Mouse (Mus musculus): ENCODE results near the gene Pcsk5. TPM values are rescaled to one million over a fixed set of nuclear protein-coding genes. Genes with fewer than 3 reads are reported as not detected.

Gene Pcsk5
- polyA plus RNA-seq, 1 experiment from 2014 or later = 12.6 TPM

DNA sequence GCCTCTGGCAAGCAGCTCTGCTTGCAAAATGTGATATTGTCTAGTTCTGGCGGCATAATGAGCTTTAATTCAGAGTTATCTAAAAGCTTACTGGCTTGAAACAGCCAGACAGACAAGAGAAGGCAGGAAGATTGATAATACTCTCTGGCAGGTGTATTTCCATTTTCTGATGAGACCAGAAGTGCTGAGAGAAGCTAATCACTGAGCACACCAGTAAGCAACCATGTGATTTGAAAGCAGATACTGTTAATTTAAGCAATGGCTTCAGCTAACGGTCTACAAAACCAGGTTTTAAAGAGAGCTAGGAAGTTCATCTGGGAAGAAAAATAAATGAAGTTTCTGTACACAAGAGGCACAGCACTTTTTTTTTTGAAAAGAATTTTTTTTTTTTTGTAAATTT lies 237.1 kb downstream of the Pcsk5 start:
- H3K9ac ChIP-seq = no peak overlapping the region
- 0 out of 2 replicates have a peak overlapping the region, but pooled peaks have one; percentile 9 for H3K27ac ChIP-seq (replicated peaks)
- H3K4me3 ChIP-seq = no peak overlapping the region
- ATAC-seq (ENCODE audit: low FRiP score, low read depth) = peak; percentile 8; the same call in 1 of the 2 replicates
- no peaks in the 10 kb centered on the region for H3K9me3 ChIP-seq
- 37% methylated on average over 2 of the region's 2 CpGs for WGBS
- no peak overlapping the region for H3K4me2 ChIP-seq
- no peaks in the 10 kb centered on the region for H3K27me3 ChIP-seq
- H3K4me1 ChIP-seq (replicated peaks) = peaks cover 8% of the 10 kb centered on the region; the same call in 1 of the 2 replicates
- H3K36me3 ChIP-seq = no peaks in the 10 kb centered on the region

DNA sequence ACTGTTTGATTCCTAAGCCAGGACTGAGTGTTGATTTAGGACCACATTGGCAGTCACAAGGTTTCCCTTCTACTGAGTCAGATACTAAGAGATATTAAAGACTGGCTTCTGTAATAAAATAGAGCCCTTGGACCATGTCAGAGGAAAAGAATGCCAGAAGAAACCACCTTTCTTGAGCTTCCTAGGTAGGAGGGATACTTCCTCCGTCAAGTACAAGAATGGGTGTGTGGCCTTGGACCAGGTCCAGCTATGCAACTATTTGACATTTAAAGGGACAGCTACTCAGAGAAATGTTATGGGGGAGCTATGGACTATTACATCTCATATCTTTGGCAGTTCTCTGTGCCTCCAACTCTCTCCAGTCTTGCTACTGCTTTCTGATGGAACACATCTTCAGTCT lies 244.6 kb downstream of the Pcsk5 start:
- no peaks in the 10 kb centered on the region for H3K9me3 ChIP-seq
- no peak overlapping the region for H3K4me2 ChIP-seq
- no peak overlapping the region for H3K4me3 ChIP-seq
- no peak overlapping the region for H3K27ac ChIP-seq (replicated peaks)
- peaks cover 5% of the 10 kb centered on the region; the same call in 1 of the 2 replicates for H3K4me1 ChIP-seq (replicated peaks)
- WGBS = 40% methylated on average over 1 of the region's 1 CpGs
- no peaks in the 10 kb centered on the region for H3K27me3 ChIP-seq
- no peak overlapping the region for H3K9ac ChIP-seq
- ATAC-seq (ENCODE audit: low FRiP score, low read depth) = no peak
- no peaks in the 10 kb centered on the region for H3K36me3 ChIP-seq

DNA sequence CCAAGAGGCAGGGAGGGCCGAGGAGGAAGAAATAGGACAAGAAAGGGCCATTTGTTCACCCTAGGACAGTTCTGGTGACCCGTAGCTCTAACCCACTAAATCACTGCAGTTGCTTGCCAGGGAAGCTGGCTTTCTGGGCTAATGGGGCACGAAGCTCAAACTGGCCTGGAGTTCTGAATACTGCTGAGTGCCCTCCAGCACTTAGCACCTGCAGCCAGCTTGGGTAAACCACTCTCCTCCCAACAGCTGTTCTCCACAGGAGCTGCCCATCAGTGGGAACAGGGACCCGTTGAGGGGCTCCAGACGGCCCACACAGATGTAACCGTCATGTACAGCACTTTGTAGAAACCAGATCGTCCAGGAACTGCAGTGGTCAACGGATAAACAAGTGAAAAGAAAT lies 246.1 kb downstream of the Pcsk5 start:
- Histone ChIP-seq H3K27ac (replicated peaks) (no peak overlapping the region), H3K36me3 (no peaks in the 10 kb centered on the region), H3K4me2 (no peak overlapping the region), H3K4me3 (no peak overlapping the region), H3K9ac (no peak overlapping the region), H3K27me3 (no peaks in the 10 kb centered on the region), H3K9me3 (no peaks in the 10 kb centered on the region), H3K4me1 (replicated peaks) (peaks cover 5% of the 10 kb centered on the region; the same call in 1 of the 2 replicates)
- WGBS = 36% methylated on average over 8 of the region's 8 CpGs
- ATAC-seq (ENCODE audit: low FRiP score, low read depth) = peak; percentile 85

DNA sequence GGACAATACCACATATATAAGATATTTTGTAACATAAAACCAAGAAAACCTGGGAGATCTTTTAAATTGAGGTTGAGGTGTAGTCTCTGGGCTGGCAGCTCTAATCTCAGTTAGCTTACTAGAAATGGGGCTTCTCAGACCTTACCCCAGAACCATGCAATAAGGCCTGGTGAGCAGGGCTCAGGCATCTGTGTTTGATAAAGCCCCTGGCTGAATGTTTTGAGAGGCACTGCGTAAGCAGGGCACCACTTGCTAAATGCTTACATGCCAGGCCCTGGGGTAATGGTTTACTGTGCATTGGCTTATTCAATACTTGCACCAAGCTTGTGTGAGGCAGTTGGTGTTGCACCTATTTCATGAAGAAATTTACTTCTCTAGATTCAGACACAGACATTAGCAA lies 247.1 kb downstream of the Pcsk5 start:
- H3K4me2 ChIP-seq = no peak overlapping the region
- H3K36me3 ChIP-seq = no peaks in the 10 kb centered on the region
- no peak overlapping the region for H3K9ac ChIP-seq
- H3K9me3 ChIP-seq = no peaks in the 10 kb centered on the region
- no peak overlapping the region for H3K27ac ChIP-seq (replicated peaks)
- H3K4me1 ChIP-seq (replicated peaks) = peaks cover 5% of the 10 kb centered on the region; the same call in 1 of the 2 replicates
- no peaks in the 10 kb centered on the region for H3K27me3 ChIP-seq
- H3K4me3 ChIP-seq = no peak overlapping the region
- WGBS = 73% methylated on average over 1 of the region's 1 CpGs
- ATAC-seq (ENCODE audit: low FRiP score, low read depth) = no peak

DNA sequence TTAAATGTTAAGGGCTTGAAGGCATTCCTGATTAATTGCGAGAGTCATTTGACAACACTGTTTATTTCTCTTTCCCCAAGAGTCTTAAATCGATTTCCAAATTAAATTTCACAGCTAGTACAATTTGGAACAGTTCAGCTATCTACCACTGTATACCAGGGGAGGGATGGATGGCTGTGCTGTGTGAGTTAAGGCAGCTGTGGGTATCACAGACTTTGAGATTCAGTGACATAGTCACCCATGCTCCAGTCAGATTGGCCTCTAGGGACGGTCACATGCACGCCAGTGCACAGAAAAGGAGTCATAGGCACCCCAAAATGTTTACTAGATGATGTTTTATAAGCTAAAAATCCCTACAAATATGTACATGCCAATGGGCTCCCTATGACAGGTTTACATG lies 260.0 kb downstream of the Pcsk5 start:
- Histone ChIP-seq H3K4me1 (replicated peaks) (no peaks in the 10 kb centered on the region), H3K36me3 (no peaks in the 10 kb centered on the region), H3K9ac (no peak overlapping the region), H3K27me3 (no peaks in the 10 kb centered on the region), H3K4me3 (no peak overlapping the region), H3K27ac (replicated peaks) (no peak overlapping the region), H3K4me2 (no peak overlapping the region), H3K9me3 (no peaks in the 10 kb centered on the region)
- 82% methylated on average over 4 of the region's 4 CpGs for WGBS
- no peak for ATAC-seq (ENCODE audit: low FRiP score, low read depth)

DNA sequence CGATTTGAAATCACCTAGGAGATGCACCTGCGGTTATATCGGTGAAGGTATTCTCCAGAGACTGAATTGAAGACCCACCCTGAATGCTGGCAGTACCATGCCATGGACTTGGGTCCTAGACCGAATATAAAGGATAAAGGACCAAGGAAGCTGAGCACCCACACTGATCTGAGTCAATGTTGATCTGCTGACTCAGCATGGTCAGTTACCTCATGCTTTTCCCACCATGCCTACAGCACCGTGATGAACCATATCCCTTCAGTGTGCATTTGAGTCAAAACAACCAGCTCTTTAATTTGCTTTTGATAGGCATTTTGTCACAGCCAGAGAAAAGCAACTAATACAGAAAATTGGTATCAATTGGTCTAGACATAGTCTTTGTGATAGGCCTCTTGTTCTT lies 262.9 kb downstream of the Pcsk5 start:
- ATAC-seq (ENCODE audit: low FRiP score, low read depth) = no peak
- no peaks in the 10 kb centered on the region for H3K4me1 ChIP-seq (replicated peaks)

DNA sequence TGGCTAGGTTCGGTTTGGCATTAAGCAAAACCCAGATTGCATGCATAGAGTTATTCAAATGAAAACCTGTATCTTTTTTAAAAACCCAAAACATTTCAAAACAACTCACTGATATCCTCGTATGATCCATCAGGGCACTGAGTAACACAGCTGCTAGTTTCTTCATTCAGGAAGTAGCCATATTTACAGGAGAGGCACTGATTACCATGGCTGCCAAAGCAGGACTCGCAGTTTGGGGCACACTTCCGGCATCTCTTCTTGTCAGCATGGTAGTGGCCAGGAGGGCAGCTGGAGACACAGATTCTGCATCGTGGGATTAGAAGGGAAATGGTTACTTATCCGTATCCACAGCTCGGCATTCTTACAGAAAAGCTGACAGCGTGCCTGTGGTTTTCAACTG lies 265.1 kb downstream of the Pcsk5 start:
- no peaks in the 10 kb centered on the region for H3K36me3 ChIP-seq
- no peak overlapping the region for H3K27ac ChIP-seq (replicated peaks)
- no peak for ATAC-seq (ENCODE audit: low FRiP score, low read depth)
- H3K4me3 ChIP-seq = no peak overlapping the region
- H3K9ac ChIP-seq = no peak overlapping the region
- WGBS = 94% methylated on average over 8 of the region's 8 CpGs
- no peaks in the 10 kb centered on the region for H3K4me1 ChIP-seq (replicated peaks)
- H3K27me3 ChIP-seq = no peaks in the 10 kb centered on the region
- H3K9me3 ChIP-seq = no peaks in the 10 kb centered on the region
- H3K4me2 ChIP-seq = no peak overlapping the region

More for the DNA sequence above, 262.9 kb downstream of the Pcsk5 start:
- Histone ChIP-seq H3K36me3 (no peaks in the 10 kb centered on the region), H3K4me2 (no peak overlapping the region), H3K4me3 (no peak overlapping the region), H3K27me3 (no peaks in the 10 kb centered on the region), H3K9ac (no peak overlapping the region), H3K9me3 (no peaks in the 10 kb centered on the region), H3K27ac (replicated peaks) (no peak overlapping the region)
- WGBS = 97% methylated on average over 5 of the region's 5 CpGs

DNA sequence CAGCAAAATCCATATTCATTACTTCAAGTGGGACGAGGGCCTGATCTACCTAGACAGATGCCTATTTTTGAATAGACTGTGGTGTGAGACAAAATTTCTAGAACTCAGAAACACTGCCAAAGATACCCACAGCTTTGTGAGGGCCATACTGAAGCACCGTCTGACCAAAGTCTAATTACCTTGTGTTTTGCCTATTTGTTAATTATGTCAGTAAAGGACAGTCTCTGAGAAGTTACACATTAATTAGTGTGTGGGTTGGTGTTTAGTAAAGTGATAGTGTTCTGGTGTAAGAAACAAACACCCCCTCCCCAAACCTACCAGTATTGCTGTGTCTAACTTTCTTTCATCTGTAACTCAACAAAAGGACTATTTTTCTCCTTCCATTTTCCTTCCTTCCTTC lies 266.5 kb downstream of the Pcsk5 start:
- Histone ChIP-seq H3K36me3 (no peaks in the 10 kb centered on the region), H3K4me1 (replicated peaks) (no peaks in the 10 kb centered on the region), H3K4me2 (no peak overlapping the region), H3K4me3 (no peak overlapping the region), H3K27ac (replicated peaks) (no peak overlapping the region), H3K27me3 (no peaks in the 10 kb centered on the region), H3K9ac (no peak overlapping the region), H3K9me3 (no peaks in the 10 kb centered on the region)
- ATAC-seq (ENCODE audit: low FRiP score, low read depth) = no peak
- WGBS = 93% methylated on average over 2 of the region's 2 CpGs

DNA sequence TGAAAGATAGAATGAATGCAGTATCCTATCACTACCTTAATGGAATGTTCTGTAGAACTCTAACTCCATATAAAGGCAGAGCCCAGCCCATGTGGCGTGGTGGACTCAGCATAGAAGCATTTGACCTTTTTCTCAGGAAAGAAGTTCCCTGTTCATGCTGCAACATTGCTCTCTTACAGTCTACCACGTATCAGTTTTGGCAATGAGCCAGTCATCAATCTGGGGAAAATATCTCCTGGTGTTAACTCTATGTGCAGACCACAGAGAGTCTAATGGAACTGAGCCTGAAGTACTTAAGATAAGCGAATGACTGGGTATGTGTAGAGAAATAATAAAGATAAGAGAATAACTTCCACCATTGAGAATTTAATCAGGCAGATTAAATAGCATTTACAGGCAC lies 270.2 kb downstream of the Pcsk5 start:
- no peak overlapping the region for H3K4me3 ChIP-seq
- WGBS = 58% methylated on average over 3 of the region's 3 CpGs
- H3K27ac ChIP-seq (replicated peaks) = no peak overlapping the region
- ATAC-seq (ENCODE audit: low FRiP score, low read depth) = no peak
- H3K4me1 ChIP-seq (replicated peaks) = no peaks in the 10 kb centered on the region
- no peaks in the 10 kb centered on the region for H3K36me3 ChIP-seq
- H3K9ac ChIP-seq = no peak overlapping the region
- H3K9me3 ChIP-seq = no peaks in the 10 kb centered on the region
- no peak overlapping the region for H3K4me2 ChIP-seq
- H3K27me3 ChIP-seq = no peaks in the 10 kb centered on the region

DNA sequence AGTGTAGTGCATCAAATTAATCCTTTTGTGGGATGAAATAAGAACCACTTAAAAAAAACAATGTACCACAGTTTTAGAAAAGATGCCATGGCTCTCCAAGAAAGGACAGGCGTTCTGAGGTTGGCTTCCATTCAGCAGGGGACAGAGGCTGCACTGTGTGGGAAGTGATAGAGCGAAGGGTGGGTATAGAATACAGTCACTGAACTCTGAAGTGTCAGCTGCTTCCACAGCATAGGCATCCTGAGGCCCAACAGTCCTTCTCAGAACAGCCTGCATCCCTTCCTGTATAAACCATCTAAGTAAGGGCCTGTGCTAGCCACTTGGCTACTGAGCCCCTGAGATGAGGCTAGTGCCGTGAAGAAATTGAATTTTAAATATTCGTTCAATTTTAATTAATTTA lies 271.3 kb downstream of the Pcsk5 start:
- Histone ChIP-seq H3K9me3 (no peaks in the 10 kb centered on the region), H3K36me3 (no peaks in the 10 kb centered on the region), H3K27ac (replicated peaks) (no peak overlapping the region), H3K4me2 (no peak overlapping the region), H3K9ac (no peak overlapping the region), H3K4me1 (replicated peaks) (no peaks in the 10 kb centered on the region), H3K27me3 (no peaks in the 10 kb centered on the region), H3K4me3 (no peak overlapping the region)
- WGBS = 80% methylated on average over 4 of the region's 4 CpGs
- ATAC-seq (ENCODE audit: low FRiP score, low read depth) = no peak

DNA sequence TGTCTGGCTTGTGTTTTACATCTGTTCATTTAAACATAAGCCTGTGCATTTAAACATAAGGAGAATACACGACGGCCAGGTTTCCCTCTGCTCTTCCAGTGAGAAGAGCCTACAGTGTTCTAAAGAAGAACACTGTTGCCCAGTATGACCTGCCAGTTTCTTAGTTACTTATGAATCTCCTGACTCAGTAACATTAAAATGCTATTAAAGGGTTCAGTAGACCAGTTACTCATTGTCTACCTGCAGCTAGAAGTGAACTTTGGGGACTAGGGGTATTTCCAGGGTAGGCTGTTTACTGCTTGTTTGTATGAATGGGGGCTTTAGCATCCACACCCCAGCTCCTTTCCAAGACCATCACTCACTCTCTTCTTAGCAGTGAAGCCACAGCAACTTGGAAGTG lies 278.7 kb downstream of the Pcsk5 start:
- no peaks in the 10 kb centered on the region for H3K27me3 ChIP-seq
- H3K4me1 ChIP-seq (replicated peaks) = no peaks in the 10 kb centered on the region
- WGBS = 67% methylated on average over 2 of the region's 2 CpGs
- no peak overlapping the region for H3K4me2 ChIP-seq
- ATAC-seq (ENCODE audit: low FRiP score, low read depth) = no peak
- no peaks in the 10 kb centered on the region for H3K36me3 ChIP-seq
- no peaks in the 10 kb centered on the region for H3K9me3 ChIP-seq
- H3K9ac ChIP-seq = no peak overlapping the region
- no peak overlapping the region for H3K4me3 ChIP-seq
- H3K27ac ChIP-seq (replicated peaks) = no peak overlapping the region

DNA sequence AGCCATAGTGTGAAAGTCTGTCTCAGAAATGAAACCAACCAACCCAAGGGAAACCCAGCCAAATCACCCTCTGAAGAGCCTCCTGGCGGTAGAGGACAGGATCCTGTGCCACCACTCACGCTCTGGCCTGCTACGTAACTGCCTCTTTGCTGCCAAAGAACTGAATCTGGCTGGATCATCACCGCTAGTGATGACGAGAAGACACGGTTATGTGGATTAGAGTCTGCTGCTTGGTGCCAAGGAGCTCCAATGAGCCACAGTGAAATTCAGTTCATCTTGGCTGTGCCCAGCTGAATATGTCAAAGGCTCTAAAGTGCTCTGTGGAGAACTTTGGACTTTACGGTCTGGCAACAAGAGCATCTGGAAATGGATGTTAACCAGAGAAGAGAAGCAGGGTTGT lies 282.3 kb downstream of the Pcsk5 start:
- H3K9me3 ChIP-seq = no peaks in the 10 kb centered on the region
- H3K4me1 ChIP-seq (replicated peaks) = no peaks in the 10 kb centered on the region
- H3K9ac ChIP-seq = no peak overlapping the region
- ATAC-seq (ENCODE audit: low FRiP score, low read depth) = no peak
- no peaks in the 10 kb centered on the region for H3K27me3 ChIP-seq
- H3K36me3 ChIP-seq = no peaks in the 10 kb centered on the region
- WGBS = 94% methylated on average over 7 of the region's 7 CpGs
- no peak overlapping the region for H3K4me3 ChIP-seq
- no peak overlapping the region for H3K27ac ChIP-seq (replicated peaks)
- no peak overlapping the region for H3K4me2 ChIP-seq

DNA sequence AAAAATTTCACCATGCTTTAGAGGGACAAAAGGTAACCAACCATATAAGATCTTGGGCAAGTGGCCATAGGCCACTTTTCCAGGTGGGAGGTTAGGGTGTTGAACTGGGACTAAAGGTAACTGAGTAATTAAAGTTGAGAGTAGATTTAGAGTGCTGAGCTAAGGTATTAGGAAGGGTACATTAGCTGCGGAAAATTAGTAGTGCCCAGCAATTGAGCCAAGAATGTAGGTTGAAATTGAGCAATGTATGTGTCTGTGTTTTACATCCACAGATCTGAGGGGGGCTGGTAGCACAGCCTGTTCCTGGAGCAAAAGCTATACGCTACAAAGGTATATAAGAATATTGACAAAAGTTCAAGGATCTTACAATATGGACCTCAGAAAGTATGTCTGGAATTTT lies 282.9 kb downstream of the Pcsk5 start:
- H3K9me3 ChIP-seq = no peaks in the 10 kb centered on the region
- ATAC-seq (ENCODE audit: low FRiP score, low read depth) = no peak
- no peak overlapping the region for H3K27ac ChIP-seq (replicated peaks)
- H3K4me3 ChIP-seq = no peak overlapping the region
- 99% methylated on average over 2 of the region's 2 CpGs for WGBS
- H3K4me1 ChIP-seq (replicated peaks) = no peaks in the 10 kb centered on the region
- no peak overlapping the region for H3K9ac ChIP-seq
- H3K4me2 ChIP-seq = no peak overlapping the region
- no peaks in the 10 kb centered on the region for H3K36me3 ChIP-seq
- H3K27me3 ChIP-seq = no peaks in the 10 kb centered on the region

Measured in hindbrain, embryonic 15.5 days (tissue).